Mouse (Mus musculus) thymus, postnatal 36 days (tissue): ENCODE measurements at regions not wholly inside any gene's neighbourhood (a gene's known extent, or its start where the extent isn't known, plus 50 kb on each side); places are given as distances from the start of the nearest gene placed in this dataset.

Experiments
- DNase-seq, 2 experiments: peaks; one replicate each; pipeline ENCODE4 v3.0.0; 2022; ENCODE audit warnings: mixed read lengths in 2 of 2

DNA sequence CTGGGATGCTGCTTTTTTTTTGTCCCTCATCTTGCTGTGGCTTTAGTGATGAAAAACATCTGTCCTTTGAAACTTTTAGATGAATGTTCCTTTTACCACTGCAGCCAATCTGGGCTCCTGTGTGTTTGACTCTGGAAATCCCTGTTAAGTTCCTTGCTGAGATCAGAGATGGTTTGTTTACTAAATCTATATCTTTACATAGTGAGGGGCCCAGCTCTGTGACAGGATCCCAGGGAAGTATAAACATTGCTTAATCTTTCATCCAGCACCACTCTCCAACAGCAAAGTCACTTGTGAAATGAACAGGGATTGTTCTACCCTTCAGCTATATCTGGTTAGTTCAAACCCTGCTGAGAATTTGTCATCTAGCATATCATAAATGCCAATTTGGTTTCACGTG is 501.8 kb downstream of the Fat4 start:
- no peak for DNase-seq

DNA sequence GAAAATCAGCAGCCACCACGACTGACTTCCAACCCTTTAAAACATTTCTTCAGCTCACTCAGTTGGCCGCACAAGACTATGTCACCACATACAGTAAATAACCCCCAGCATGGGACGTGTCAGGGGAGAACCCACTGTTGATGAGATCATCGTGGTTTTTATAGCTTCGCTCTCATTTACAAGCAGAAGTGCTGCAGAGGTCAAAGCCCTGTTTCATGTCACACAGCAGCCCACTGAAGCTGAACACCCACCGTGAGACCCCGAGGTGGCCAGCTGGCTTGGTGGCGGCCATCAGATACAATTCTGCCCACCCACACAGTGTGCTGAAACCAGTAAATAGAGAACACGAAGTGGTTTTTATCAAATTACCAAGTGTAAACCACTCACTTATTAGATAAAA is 503.7 kb downstream of the Fat4 start:
- DNase-seq: no peak

DNA sequence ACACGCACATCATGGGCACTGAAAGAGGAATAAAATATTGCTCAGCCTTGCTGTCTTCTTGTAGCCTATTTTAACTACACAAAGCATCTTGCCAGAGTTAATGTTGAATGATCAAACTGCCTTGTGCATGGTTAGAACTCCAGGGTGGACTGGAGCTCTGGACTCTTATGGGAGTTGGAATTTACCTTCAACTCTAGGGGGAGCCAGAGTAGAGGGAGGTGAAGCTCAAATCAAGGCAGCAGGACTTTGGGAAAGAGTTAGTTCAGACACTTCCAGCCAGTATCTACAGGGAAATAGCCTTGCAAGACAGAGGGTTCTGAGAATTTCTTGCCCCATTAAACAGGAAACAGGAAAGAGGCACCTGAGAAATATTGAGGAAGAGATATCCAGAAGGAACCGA is 505.3 kb downstream of the Fat4 start:
- no peak for DNase-seq

DNA sequence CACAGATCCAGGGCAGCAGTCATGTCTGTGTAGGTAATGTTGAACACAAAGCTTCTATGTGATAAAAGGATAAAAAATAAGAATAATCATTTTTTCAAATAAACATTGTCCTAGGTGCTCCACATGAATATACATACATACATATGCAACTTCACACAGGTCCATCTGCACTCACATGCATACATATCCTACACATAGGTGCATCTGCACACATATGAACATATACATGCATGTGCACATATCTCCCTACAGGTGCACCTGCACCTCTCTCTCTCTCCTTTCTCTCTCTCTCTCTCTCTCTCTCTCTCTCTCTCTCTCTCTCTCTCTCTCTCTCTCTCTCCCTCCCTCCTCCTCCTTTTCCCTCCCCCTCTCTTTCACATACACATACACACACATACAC is 509.9 kb downstream of the Fat4 start:
- no peak for DNase-seq

DNA sequence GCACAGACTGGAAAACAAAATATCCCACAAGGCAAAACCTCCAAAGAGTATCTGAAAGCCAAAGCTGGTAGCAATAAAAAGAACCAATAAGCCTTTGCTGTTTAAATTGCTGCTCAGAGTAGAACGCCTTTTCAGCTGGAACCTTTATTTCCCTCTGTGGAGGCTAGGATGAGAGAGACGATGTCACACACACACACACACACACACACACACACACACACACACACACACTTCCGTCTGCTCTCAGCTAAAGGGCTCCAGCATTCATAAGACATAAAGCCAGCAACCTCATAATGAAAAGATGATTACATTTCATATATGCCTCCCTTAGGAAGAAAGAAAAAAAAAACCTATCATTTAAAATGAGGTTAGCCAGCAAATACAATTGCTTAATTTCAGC is 510.5 kb downstream of the Fat4 start:
- DNase-seq: no peak

DNA sequence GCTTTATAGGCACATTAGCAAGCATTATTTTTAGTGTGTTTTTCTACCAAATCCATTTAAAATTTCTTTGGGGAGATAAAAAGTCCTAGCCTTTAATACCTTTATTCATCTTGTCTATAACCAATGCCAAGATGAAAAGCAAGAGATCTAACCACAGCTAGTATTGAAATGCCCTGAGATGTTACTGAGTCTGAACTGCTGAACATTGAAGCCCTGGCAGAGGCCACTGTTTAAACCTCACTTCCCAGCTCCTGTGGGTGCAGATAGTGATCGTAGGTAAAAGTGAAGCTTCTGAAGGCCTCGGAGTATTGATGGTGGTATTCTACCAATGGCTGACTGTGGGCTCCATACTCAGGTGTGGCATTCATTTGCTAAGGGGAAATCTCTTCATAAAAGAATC is 510.9 kb downstream of the Fat4 start:
- no peak for DNase-seq

DNA sequence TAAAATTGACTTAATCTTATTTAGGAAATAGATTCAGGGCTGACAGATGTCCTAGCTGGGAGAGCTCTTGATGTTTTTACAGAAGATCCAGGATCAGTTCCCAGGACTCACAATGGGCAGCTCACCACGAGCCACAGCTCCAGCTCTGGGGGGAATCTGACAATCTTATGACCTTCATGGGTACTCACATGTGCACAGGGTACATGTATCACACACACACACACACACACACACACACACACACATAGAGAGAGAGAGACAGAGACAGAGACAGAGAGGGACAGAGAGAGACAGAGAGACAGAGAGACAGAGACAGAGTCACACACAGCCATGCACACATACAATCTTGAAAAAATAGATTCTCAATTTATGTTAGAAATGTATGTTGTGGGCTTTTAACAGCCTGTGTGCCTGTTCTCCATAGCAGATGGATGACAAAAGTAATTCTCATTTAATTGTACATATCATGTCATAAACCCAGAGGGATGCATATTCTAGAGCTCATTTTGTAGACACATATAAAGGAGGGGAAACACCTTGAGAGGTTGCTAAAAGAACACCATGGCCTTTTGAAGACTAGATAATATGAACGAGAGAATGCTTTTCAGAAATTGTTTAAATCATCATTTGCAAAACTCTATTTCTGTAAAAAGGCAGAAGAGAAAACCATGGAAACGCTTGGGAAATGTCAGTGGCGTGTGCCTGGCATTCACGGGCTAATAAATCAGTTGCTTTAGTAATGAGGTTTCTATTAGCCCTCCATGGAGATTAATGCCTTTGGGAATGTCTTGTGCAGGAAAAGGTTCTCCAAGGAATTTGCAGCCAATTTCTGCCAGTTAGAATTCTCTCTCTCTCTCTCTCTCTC is 538.3 kb downstream of the Fat4 start:
- no peak for DNase-seq

DNA sequence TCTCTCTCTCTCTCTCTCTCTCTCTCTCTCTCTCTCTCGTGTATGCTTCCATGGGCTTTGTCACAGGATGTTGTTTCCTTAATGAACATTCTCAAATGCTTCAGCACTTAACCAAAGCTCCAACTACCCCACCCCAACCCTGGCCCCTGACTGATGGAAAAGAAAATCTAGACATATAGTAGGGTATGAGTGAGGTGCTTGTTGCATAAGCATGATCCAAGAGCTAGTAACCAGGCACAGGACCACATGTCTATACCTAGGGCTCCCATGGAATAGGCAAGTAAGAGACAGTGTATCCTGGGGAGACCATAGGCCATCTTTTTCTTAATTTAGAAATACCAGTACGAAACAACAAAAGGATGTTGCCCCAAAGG is 538.9 kb downstream of the Fat4 start:
- DNase-seq: no peak

DNA sequence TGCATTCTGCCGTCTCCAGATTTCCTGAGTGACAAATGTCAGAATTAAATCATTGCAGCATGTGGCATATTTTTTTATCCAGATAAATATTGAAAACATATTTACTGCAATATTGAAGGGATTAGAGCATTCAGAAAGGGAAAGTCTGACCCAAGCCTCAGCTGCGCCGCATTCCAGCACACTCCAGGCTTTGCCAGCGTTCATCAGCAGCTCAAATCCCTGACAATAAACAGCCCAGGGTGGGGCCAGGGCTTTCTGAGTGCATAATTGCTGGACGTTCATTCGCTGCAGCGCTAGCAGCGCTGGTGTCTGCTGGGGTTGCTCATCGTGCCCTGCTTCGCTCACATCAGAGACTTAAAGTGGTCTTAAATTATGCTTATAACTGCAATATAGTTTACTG is 556.6 kb downstream of the Fat4 start:
- DNase-seq: no peak

DNA sequence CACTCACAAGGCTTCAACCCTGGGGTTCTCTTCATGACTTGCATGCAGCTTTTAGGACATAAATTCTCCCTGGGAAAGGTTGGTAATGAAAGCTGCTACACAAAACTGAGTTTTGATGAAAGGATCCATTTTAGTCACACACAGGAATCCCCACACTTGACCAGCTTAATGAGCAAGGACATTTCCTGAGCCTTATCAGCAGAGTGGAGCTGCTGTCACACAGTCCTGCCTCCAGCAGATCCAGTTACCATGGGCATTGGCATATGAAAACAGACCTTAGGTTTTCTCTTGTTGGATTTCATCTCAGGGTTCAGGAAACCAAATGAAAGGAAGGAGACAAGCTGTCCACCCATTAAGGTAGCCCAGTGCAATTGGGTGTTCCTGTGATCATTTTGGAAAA is 568.9 kb downstream of the Fat4 start:
- no peak for DNase-seq

DNA sequence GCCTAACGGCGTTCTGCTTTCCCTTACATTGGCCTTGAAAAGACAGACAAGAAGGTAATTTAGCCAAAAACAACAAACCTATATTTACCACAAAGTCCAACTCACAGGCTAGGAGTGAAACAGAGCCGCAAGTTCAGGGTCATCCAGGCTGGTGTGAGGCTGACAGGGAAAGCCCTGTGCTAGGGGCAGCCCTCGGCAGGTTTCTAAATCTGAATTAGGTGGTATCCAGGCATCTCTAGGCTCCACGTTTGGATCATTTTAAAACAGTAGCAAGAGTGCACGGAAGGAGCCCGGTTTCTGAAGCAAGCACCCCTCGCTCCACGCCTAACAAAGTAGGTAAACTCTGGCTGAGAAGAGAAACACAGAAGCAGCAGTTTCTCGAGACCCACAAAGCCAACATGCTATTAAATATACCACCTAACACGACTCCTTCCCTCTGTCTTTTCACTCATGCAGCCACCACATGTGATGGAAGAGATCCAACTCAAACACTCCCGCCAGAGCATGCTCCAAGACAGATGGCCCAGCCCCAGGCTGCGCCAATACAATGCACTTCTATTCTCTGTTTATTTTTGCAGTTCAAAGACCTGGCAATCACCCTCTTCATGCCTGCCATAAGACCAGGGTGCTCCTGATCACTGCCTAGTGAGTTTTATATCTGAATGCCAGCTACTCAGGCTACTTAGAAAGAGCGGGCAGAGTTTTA is 573.6 kb downstream of the Fat4 start:
- DNase-seq: no peak

DNA sequence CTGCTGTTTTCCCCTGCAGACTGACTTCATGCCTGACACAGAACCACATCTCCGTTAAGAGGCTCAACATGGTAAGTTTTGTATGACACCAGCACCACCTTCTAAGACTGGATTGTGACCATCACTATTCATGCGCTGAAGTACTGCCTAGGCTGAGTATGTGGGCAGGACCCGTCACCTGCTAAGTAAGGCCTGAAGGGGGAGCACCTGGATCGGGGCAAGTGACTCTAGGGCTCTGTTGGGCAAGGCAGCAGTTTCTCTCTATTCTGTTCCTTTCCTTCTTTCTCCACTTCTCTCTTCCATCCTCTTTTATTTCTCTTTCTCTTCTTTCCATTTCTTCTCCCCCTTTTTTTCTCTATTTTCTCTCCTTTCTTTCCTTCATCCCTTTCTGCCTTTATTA is 574.8 kb downstream of the Fat4 start:
- no peak for DNase-seq

DNA sequence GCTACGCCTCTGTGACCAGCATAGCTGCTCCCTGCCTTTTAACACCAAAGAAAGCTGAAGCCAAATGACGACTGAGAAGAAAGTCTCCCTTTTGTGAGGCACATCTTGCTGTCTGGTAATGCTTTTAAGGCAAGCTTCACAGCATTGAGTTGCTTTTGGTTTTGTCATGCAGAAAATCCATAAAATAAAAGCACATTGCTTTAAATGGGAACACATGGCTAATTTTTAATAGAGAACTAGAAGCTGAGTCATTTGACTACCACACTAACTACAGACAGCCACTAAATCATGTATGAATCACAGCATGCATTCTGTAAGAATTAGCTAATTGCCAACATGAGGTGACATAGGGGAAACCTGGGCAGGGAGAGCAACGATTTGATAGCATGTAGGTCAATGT is 579.1 kb downstream of the Fat4 start:
- no peak for DNase-seq

DNA sequence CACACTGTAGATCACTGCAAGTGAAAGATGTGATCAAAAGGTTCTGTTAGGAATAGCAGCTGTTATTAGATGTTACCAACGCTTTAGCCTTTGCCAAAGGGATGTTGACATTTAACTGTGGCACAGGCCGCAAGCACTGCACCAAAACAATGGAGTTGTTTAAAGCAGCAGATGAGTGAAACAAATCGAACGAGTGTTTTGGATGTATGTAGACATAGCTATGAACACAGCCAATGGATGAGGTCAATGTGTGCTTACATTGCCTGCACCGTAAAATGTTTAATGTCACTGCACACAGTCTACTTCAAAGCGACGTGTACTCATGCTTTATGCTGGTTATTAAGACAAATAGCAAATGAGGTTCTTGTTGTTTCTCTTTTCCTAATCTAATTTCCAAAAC is 602.7 kb downstream of the Fat4 start:
- no peak for DNase-seq

DNA sequence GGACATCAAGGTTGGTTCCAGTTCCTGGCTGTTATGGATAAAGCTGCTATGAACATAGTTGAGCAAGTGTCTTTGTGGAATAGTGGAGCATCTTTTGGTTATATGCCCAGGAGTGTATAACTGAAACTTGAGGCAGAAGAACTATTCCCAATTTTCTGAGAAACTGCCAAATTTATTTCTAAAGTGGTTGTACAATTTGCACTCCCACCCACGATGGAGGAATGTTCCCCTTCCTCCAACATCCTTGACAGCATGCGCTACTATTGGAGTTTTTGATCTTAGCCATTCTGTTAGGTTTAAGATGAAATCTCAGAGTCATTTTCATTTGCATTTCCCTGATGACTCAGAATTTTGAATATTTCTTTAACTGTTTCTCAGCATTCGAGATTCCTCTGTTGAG is 607.6 kb downstream of the Fat4 start:
- DNase-seq: no peak

DNA sequence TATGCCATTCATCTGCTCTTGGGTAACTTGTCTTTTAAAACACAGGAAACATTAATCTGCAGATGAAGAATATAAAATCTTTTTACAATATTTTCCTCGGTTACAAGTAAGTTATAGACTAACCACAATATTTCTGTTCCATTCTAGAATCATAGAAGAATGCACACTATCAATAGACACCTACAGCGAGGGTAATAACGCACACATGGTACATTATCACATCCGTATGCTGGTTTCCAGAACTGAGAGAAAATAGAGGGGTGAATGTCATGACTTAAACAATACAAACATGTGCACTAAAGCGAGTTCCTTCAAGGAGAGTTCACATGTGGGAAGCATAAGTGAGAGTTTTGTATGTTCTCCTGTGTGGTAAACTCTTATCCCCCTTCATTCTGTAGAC is 641.3 kb downstream of the Fat4 start:
- DNase-seq: no peak

DNA sequence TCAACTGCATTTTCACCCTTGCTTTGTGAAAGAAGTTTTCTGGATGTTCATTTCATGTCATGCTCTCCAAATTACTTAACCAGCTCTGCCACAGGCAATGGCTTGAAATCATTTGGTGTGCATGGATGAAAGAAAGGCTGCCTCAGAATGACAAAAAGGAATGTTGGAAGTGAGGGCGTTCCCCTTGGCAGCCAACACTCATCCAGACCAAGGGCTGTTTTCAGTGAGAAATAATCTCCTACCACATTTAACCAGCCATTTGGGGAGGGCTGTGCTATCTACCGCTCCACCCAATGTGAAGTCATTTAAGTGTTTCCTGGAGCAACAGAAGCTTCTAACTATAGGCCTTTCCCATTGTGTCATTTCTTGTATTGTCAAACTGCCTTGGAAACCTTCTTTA is 650.8 kb downstream of the Fat4 start:
- no peak for DNase-seq

DNA sequence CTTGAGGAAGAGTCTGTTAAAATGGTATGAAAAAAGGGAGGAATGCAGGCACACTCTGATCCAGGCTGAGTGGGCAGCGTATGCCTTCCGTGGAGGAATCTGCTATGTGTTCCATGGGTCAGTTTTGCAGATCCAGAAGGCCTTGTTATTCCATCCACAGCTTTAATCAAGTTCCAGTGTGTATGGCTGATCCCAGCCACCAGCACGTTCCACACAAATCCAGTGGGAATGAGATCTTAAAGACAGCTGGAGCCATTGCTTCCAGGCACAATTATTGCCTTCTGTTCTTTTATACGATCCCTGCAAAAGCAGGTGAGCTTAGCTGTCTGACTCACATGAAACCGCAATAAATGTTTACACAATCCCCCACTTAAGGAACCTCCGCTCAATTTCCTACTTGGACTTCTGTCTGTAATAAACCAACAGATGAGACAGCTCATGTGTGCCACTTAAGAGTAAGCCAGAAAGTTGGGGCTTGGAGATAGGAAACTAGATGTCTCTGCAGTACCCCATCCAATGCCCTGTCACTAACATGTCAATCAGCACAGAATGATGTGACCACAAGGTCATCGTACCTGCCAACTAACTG is 653.9 kb downstream of the Fat4 start:
- no peak for DNase-seq

DNA sequence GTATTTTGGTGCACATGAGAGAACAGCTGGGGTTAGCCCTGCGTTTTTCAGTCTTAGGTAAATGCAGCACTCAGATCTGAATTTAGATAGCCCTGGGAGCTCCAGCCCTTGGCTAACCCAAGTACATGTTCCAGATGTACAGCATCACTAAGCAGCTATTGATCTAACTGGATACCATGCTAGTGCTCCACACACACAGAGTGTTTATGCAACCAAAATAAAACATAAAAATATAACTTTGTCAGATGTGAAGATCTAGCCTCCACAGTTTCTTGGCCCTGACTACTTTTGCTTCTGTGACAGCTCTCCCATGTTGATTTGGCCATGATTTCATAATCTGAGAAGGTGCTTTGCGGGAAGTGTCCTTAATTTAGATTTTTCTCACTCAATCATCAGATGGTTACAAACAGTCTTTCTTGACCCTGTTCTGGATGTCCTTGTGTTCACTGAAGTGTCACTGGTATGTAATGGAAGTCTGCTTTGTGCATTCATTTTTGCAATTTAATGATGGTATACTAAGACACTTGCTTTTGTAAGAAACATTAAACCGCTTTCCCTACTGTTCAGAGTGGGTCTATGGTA is 672.8 kb downstream of the Fat4 start:
- DNase-seq: no peak

DNA sequence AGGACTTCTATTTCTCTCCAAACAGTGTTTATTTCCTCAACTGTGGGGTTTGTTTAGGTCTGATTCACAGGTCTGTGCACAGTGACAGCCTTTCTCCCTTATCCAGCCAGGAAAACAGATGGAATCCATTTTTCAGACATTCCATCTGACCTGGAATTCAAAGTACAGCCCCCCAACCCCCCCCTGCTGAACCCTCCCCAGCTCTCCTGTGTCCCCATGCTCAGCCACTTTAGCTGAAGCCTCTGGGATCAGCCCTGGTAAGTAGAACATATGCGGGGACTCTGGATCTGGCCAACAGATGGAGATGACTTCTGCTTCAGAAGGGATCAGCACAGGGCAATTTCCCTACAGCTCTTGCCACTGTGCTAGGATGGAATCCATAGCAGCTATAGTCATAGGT is 674.2 kb downstream of the Fat4 start:
- no peak for DNase-seq

DNA sequence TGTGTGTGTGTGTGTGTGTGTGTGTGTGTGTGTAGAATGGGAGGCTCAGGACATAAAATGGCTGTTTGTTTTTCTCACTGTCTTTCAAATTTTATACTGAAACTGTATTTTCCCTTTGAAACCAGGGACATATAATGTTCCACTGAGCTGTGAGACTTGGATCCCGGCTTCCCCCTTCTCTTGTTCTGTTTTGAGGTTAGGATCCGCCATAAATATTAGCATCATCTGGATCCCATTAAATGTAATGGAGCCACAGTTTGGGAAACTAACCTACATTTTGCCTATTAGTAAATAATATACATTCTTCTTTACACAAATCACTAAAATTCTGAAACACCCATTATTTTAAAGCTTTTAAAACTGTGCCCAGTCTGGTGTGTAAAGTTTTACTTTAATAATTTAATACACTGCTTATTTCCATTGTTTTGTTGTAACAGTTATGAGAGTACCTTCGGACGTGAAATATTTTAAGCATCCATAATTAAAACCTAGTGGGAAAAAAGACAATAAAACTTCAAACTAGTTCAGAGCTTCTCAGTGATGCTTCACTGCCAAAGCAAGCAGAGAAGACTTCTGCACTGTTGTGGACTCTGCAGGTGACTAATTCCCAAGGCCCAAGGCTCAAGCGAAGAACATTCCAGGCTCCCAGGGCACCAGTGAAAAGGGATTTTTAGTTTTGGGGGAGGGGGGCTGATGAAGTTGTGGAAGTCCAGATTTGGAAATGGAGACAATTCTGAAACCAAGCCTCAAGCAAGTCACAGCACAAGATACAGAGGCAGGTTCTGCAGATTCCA is 684.9 kb downstream of the Fat4 start:
- DNase-seq: no peak

DNA sequence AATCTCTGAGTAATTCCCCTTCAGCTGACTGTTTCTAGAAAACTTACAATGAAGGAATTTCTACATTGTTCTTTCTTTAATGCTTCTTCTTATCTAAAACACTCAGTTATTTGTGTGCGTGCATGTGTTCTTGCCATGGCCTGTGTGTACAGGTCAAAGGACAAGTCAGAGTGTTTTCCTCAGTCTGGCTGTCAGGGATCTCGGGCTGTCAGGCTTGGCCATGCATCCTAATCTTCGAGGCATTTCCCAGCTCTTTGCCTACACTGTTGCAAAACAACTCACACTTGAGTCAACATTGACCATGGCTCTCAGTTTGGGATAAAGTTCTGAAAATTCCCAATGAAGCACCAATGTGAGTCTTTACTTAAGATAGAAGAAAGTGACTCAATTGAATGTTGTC is 688.5 kb downstream of the Fat4 start:
- DNase-seq: no peak

DNA sequence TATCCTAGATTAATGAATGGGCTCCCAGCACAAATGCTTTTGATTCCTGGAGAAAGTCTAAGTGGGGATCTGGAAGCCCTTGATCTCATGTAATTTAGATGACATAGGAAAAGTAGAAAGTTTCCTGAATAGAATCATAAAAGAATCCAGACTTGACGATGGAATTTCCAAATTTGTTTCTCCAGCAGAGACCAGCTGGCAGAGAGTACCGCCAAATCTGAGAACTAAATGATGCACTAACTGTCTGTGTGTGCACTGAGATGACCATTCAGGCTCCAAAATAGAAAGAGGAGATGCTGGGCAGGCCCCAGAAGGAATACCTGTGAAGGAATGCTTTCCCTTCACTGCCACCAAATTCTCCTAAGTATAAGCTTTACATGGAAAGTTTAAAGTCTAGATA is 704.6 kb downstream of the Fat4 start:
- DNase-seq: no peak
